In genomic region chr5:87505776-87506458, GRCm38 (mm10) we compare ENCODE assay signal across 35 mouse cellular contexts. TPM values are rescaled to one million over a fixed set of nuclear protein-coding genes. Genes with fewer than 3 reads are reported as not detected.
DNase-seq lines count a peak whose midpoint lies in the region; ATAC-seq and TF ChIP-seq lines count a peak whose summit lies in the region.
"Had no signal": no experiment of that assay in that cellular context is flagged by ENCODE, and none has a peak within 500 bp of the region (broad histone marks: within the 10 kb centered on the region; RNA-seq: fewer than 3 reads in every experiment).

No protein-coding gene starts in this region.

- H3K9ac ChIP-seq in liver, adult 2 months (ENCODE audit: low read depth, low read length) = no peak overlapping the region
- H3K9ac ChIP-seq in liver, embryonic 11.5 days (ENCODE audit: low read depth, low read length) = no peak overlapping the region
- H3K9ac ChIP-seq in embryonic facial prominence, embryonic 14.5 days (ENCODE audit: low read depth, low read length) = no peak overlapping the region
- H3K9ac ChIP-seq: forebrain, embryonic 12.5 days; forebrain, embryonic 15.5 days; hindbrain, embryonic 12.5 days; hindbrain, embryonic 15.5 days had no signal

- no peaks in the 10 kb centered on the region for H3K27me3 ChIP-seq in liver, adult 2 months (ENCODE audit: control insufficient read depth, insufficient read depth, low read length)
- no peaks in the 10 kb centered on the region for H3K27me3 ChIP-seq in liver, embryonic 11.5 days (replicated peaks; ENCODE audit: control insufficient read depth, insufficient read depth, low read length)
- H3K27me3 ChIP-seq in embryonic facial prominence, embryonic 14.5 days (replicated peaks; ENCODE audit: control insufficient read depth, insufficient read depth, low read length) = no peaks in the 10 kb centered on the region
- H3K27me3 ChIP-seq: forebrain, embryonic 12.5 days; forebrain, embryonic 15.5 days; hindbrain, embryonic 12.5 days; hindbrain, embryonic 15.5 days had no signal

- ATAC-seq in frontal cortex, adult (ENCODE audit: low TSS enrichment) = peak; percentile 84
- ATAC-seq in liver, embryonic 11.5 days (replicated peaks; ENCODE audit: low FRiP score) = no peak
- peak; percentile 84; the same call in 1 of the 2 replicates for ATAC-seq in embryonic facial prominence, embryonic 14.5 days (ENCODE audit: low read depth)
- ATAC-seq: CD4-positive, CD25-positive, alpha-beta regulatory T cell, adult 4 months; forebrain, embryonic 15.5 days; intestine, postnatal 0 days had no signal

- no peak for DNase-seq in frontal cortex, postnatal 10 days (ENCODE audit: low spot score in 2 of 2)
- DNase-seq in liver, adult 2 months (ENCODE audit: extremely low read depth, low read depth, low spot score) = peak; percentile 13
- DNase-seq in liver, embryonic 11.5 days (ENCODE audit: low spot score) = no peak
- DNase-seq in embryonic facial prominence, embryonic 14.5 days (ENCODE audit: low spot score) = peak; percentile 61
- DNase-seq in gastrocnemius, adult 2 months = no peak
- DNase-seq: adrenal gland, adult 2 months; adrenal gland, postnatal 14 days; cerebellum, adult 18-20 months; cerebellum, adult 9-10 months; cerebellum, postnatal 36 days; embryo, embryonic 11 days; gastrocnemius, postnatal 10 days; gastrocnemius, postnatal 36 days; heart, adult 2 months had no signal

- H3K79me2 ChIP-seq in liver, adult 2 months (ENCODE audit: control insufficient read depth, insufficient read depth, low read length) = no peaks in the 10 kb centered on the region

- H3K4me2 ChIP-seq in liver, embryonic 11.5 days = no peak overlapping the region
- no peak overlapping the region for H3K4me2 ChIP-seq in embryonic facial prominence, embryonic 14.5 days (ENCODE audit: low read depth, low read length)
- H3K4me2 ChIP-seq: forebrain, embryonic 12.5 days; forebrain, embryonic 15.5 days; heart, embryonic 11.5 days; hindbrain, embryonic 12.5 days; hindbrain, embryonic 15.5 days had no signal

- H3K4me1 ChIP-seq in liver, adult 2 months (ENCODE audit: control insufficient read depth, insufficient read depth, low read length) = no peaks in the 10 kb centered on the region
- no peaks in the 10 kb centered on the region for H3K4me1 ChIP-seq in liver, embryonic 11.5 days (replicated peaks; ENCODE audit: control insufficient read depth, insufficient read depth, low read length)
- no peaks in the 10 kb centered on the region for H3K4me1 ChIP-seq in embryonic facial prominence, embryonic 14.5 days (ENCODE audit: control insufficient read depth, insufficient read depth, low read length)
- H3K4me1 ChIP-seq: forebrain, embryonic 12.5 days; forebrain, embryonic 15.5 days; hindbrain, embryonic 12.5 days; hindbrain, embryonic 15.5 days had no signal

- WGBS in liver, adult 2 months = 70% methylated on average over 4 of the region's 4 CpGs
- WGBS in liver, embryonic 11.5 days = 60% methylated on average over 4 of the region's 4 CpGs
- WGBS in embryonic facial prominence, embryonic 14.5 days = 50% methylated on average over 4 of the region's 4 CpGs

- intact Hi-C loops in gastrocnemius, adult 2 months (cut with DNase I) = no loop called here

- no peak overlapping the region for H3K27ac ChIP-seq in liver, adult 2 months (replicated peaks; ENCODE audit: insufficient read depth, low read depth, low read length)
- H3K27ac ChIP-seq in liver, embryonic 11.5 days (ENCODE audit: low read depth, low read length) = no peak overlapping the region
- no peak overlapping the region for H3K27ac ChIP-seq in embryonic facial prominence, embryonic 14.5 days (replicated peaks; ENCODE audit: low read depth, low read length)
- no peak overlapping the region for H3K27ac ChIP-seq in gastrocnemius, adult 2 months
- H3K27ac ChIP-seq: forebrain, embryonic 12.5 days; forebrain, embryonic 15.5 days; heart, adult 2 months; hindbrain, embryonic 12.5 days; hindbrain, embryonic 15.5 days had no signal

- TF ChIP-seq POLR2A in liver, adult 2 months (IDR thresholded peaks at IDR 0.05; ENCODE audit: extremely low read depth, insufficient read depth, low read length) = no peak

- no peaks in the 10 kb centered on the region for H3K36me3 ChIP-seq in liver, adult 2 months (ENCODE audit: control insufficient read depth, insufficient read depth, low read length)
- no peaks in the 10 kb centered on the region for H3K36me3 ChIP-seq in liver, embryonic 11.5 days (ENCODE audit: control insufficient read depth, insufficient read depth, low read length)
- H3K36me3 ChIP-seq in embryonic facial prominence, embryonic 14.5 days (ENCODE audit: control insufficient read depth, insufficient read depth, low read length) = no peaks in the 10 kb centered on the region
- H3K36me3 ChIP-seq: forebrain, embryonic 12.5 days; forebrain, embryonic 15.5 days; hindbrain, embryonic 12.5 days; hindbrain, embryonic 15.5 days had no signal

- no peak for TF ChIP-seq CTCF in liver, adult 2 months (IDR thresholded peaks at IDR 0.05; ENCODE audit: low read depth, low read length)
- no peak for TF ChIP-seq CTCF in gastrocnemius, adult 2 months (IDR thresholded peaks at IDR 0.05)

- H3K4me3 ChIP-seq in liver, adult 2 months (ENCODE audit: insufficient read depth, low read depth, low read length) = no peak overlapping the region
- H3K4me3 ChIP-seq in liver, embryonic 11.5 days (ENCODE audit: low read depth, low read length) = no peak overlapping the region
- no peak overlapping the region for H3K4me3 ChIP-seq in embryonic facial prominence, embryonic 14.5 days (ENCODE audit: low read depth, low read length)
- no peak overlapping the region for H3K4me3 ChIP-seq in gastrocnemius, adult 2 months
- H3K4me3 ChIP-seq: erythroblast, embryonic 14.5 days; forebrain, embryonic 12.5 days; forebrain, embryonic 15.5 days; heart, adult 2 months; hindbrain, embryonic 12.5 days; hindbrain, embryonic 15.5 days had no signal

- no peaks in the 10 kb centered on the region for H3K9me3 ChIP-seq in liver, embryonic 11.5 days (ENCODE audit: control insufficient read depth, low read length)
- no peaks in the 10 kb centered on the region for H3K9me3 ChIP-seq in embryonic facial prominence, embryonic 14.5 days (ENCODE audit: control insufficient read depth, low read length)
- H3K9me3 ChIP-seq: forebrain, embryonic 12.5 days; forebrain, embryonic 15.5 days; hindbrain, embryonic 12.5 days; hindbrain, embryonic 15.5 days had no signal

RNA-seq across cellular contexts. Expression of gene Ugt2a1, which starts 15.2 kb away (rescaled TPM):
- total RNA-seq in liver, adult 2 months (2014; rRNA removed) = not detected in 2 replicates
- not detected in 2 replicates for polyA plus RNA-seq in liver, adult 2 months (2012; rRNA removed)
- not detected in 2 replicates for polyA plus RNA-seq in liver, embryonic 11.5 days (2014; fragmentation: Nextera tagmentation; extraction: Ambion mirVana)
- polyA plus RNA-seq in embryonic facial prominence, embryonic 14.5 days (2014; fragmentation: Nextera tagmentation; extraction: Ambion mirVana) = 21.8 and 26.0 TPM in 2 replicates
- total RNA-seq in gastrocnemius, adult 2 months (2021) = not detected
- total RNA-seq: adrenal gland, adult 2 months; adrenal gland, postnatal 14 days; adrenal gland, postnatal 4 days; gastrocnemius, postnatal 10 days; gastrocnemius, postnatal 36 days; granulocyte monocyte progenitor cell, adult 5-6 weeks; heart, adult 2 months; heart, postnatal 25 days; hematopoietic stem cell, adult 5-6 weeks; MEL had no signal
- polyA plus RNA-seq: adrenal gland, adult 2 months; C2C12; CD4-positive, CD25-positive, alpha-beta regulatory T cell, adult 4 months; cortical plate, adult 2 months; erythroblast, embryonic 14.5 days; forebrain, embryonic 15.5 days; heart, adult 2 months; heart, embryonic 11.5 days; heart, embryonic 14.5 days; heart, postnatal 0 days; hindbrain, embryonic 12.5 days; hindbrain, embryonic 15.5 days; intestine, embryonic 14.5 days; intestine, postnatal 0 days had no signal

RNA-seq across cellular contexts. Expression of gene Gm43638, which starts 19.3 kb away (rescaled TPM):
- not detected in 2 replicates for total RNA-seq in liver, adult 2 months (2014; rRNA removed)
- polyA plus RNA-seq in liver, adult 2 months (2012; rRNA removed) = not detected in 2 replicates
- polyA plus RNA-seq in liver, embryonic 11.5 days (2014; fragmentation: Nextera tagmentation; extraction: Ambion mirVana) = not detected in 2 replicates
- polyA plus RNA-seq in embryonic facial prominence, embryonic 14.5 days (2014; fragmentation: Nextera tagmentation; extraction: Ambion mirVana) = not detected in 2 replicates
- not detected for total RNA-seq in gastrocnemius, adult 2 months (2021)
- total RNA-seq: adrenal gland, adult 2 months; adrenal gland, postnatal 14 days; adrenal gland, postnatal 4 days; gastrocnemius, postnatal 10 days; gastrocnemius, postnatal 36 days; granulocyte monocyte progenitor cell, adult 5-6 weeks; heart, adult 2 months; heart, postnatal 25 days; hematopoietic stem cell, adult 5-6 weeks; MEL had no signal
- polyA plus RNA-seq: adrenal gland, adult 2 months; C2C12; CD4-positive, CD25-positive, alpha-beta regulatory T cell, adult 4 months; cortical plate, adult 2 months; embryonic facial prominence, embryonic 11.5 days; erythroblast, embryonic 14.5 days; forebrain, embryonic 12.5 days; forebrain, embryonic 15.5 days; frontal cortex, adult 2 months; heart, adult 2 months; heart, embryonic 11.5 days; heart, embryonic 14.5 days; heart, postnatal 0 days; hindbrain, embryonic 12.5 days; hindbrain, embryonic 15.5 days; intestine, embryonic 14.5 days; intestine, postnatal 0 days had no signal

RNA-seq across cellular contexts. Expression of gene Ugt2a2, which starts 23.9 kb away (rescaled TPM):
- total RNA-seq in liver, adult 2 months (2014; rRNA removed) = not detected in 2 replicates
- polyA plus RNA-seq in liver, adult 2 months (2012; rRNA removed) = not detected in 2 replicates
- polyA plus RNA-seq in liver, embryonic 11.5 days (2014; fragmentation: Nextera tagmentation; extraction: Ambion mirVana) = not detected in 2 replicates
- 5.1 and 9.2 TPM in 2 replicates for polyA plus RNA-seq in embryonic facial prominence, embryonic 14.5 days (2014; fragmentation: Nextera tagmentation; extraction: Ambion mirVana)
- not detected for total RNA-seq in gastrocnemius, adult 2 months (2021)
- total RNA-seq: adrenal gland, adult 2 months; adrenal gland, postnatal 14 days; adrenal gland, postnatal 4 days; gastrocnemius, postnatal 10 days; gastrocnemius, postnatal 36 days; granulocyte monocyte progenitor cell, adult 5-6 weeks; heart, adult 2 months; heart, postnatal 25 days; hematopoietic stem cell, adult 5-6 weeks; MEL had no signal
- polyA plus RNA-seq: adrenal gland, adult 2 months; C2C12; CD4-positive, CD25-positive, alpha-beta regulatory T cell, adult 4 months; cortical plate, adult 2 months; embryonic facial prominence, embryonic 11.5 days; erythroblast, embryonic 14.5 days; forebrain, embryonic 12.5 days; forebrain, embryonic 15.5 days; frontal cortex, adult 2 months; heart, adult 2 months; heart, embryonic 11.5 days; heart, embryonic 14.5 days; heart, postnatal 0 days; hindbrain, embryonic 12.5 days; hindbrain, embryonic 15.5 days; intestine, embryonic 14.5 days; intestine, postnatal 0 days had no signal

RNA-seq across cellular contexts. Expression of gene Sult1b1, which starts 32.1 kb away (rescaled TPM):
- total RNA-seq in liver, adult 2 months (2014; rRNA removed) = 21.9 and 36.1 TPM in 2 replicates
- 1.9 and 3.7 TPM in 2 replicates for polyA plus RNA-seq in liver, adult 2 months (2012; rRNA removed)
- 0.41 and 0.44 TPM in 2 replicates for polyA plus RNA-seq in liver, embryonic 11.5 days (2014; fragmentation: Nextera tagmentation; extraction: Ambion mirVana)
- polyA plus RNA-seq in embryonic facial prominence, embryonic 14.5 days (2014; fragmentation: Nextera tagmentation; extraction: Ambion mirVana) = 0.84 and 0.96 TPM in 2 replicates
- total RNA-seq in gastrocnemius, adult 2 months (2021) = not detected
- total RNA-seq: adrenal gland, adult 2 months; gastrocnemius, postnatal 10 days; gastrocnemius, postnatal 36 days; granulocyte monocyte progenitor cell, adult 5-6 weeks; heart, adult 2 months; heart, postnatal 25 days; hematopoietic stem cell, adult 5-6 weeks; MEL had no signal
- polyA plus RNA-seq: adrenal gland, adult 2 months; C2C12; CD4-positive, CD25-positive, alpha-beta regulatory T cell, adult 4 months; cortical plate, adult 2 months; embryonic facial prominence, embryonic 11.5 days; erythroblast, embryonic 14.5 days; forebrain, embryonic 12.5 days; forebrain, embryonic 15.5 days; frontal cortex, adult 2 months; heart, embryonic 11.5 days; heart, embryonic 14.5 days; heart, postnatal 0 days; hindbrain, embryonic 12.5 days; hindbrain, embryonic 15.5 days had no signal

Comparison
In these comparisons a context has a peak if more than half of its experiments do, and no peak if none do; other contexts are left out.
1. DNase-seq: peak in liver, adult 2 months (single experiment) and embryonic facial prominence, embryonic 14.5 days (single experiment); none in frontal cortex, postnatal 10 days (0 of 2), liver, embryonic 11.5 days (single experiment) and gastrocnemius, adult 2 months (single experiment).
2. RNA of gene Ugt2a1, which starts 15.2 kb away (polyA plus RNA-seq): 21.8 to 26.0 TPM in embryonic facial prominence, embryonic 14.5 days; not detected in liver, adult 2 months and not detected in liver, embryonic 11.5 days; every median in the first group is over 10 times any median in the second.